Mouse (Mus musculus): ENCODE measurements around the gene Pip4p1. TPM values are rescaled to one million over a fixed set of nuclear protein-coding genes. Genes with fewer than 3 reads are reported as not detected.

The Pip4p1 gene
- total and polyA plus RNA-seq, 3 experiments, result 32.7 to 99.9 (median 45.6) TPM

- H3K4me1 ChIP-seq (ENCODE audit: insufficient read depth, low read depth, low read length), result peaks cover 2% of the 10 kb centered on the region; the same call in 1 of the 2 replicates
These were observed 35.2 kb downstream of the Pip4p1 start for GRCm38 (mm10) chr14:50895407-50895806.

GRCm38 (mm10) chr14:50892541-50893459 is 37.9 kb downstream of the Pip4p1 start:
- Histone ChIP-seq H3K36me3 (replicated peaks) (no peaks in the 10 kb centered on the region), H3K4me1 (ENCODE audit: insufficient read depth, low read depth, low read length) (peaks cover 2% of the 10 kb centered on the region; the same call in 1 of the 2 replicates), H3K27me3 (ENCODE audit: insufficient read depth, low read length) (peaks cover 29% of the 10 kb centered on the region), H3K4me3 (ENCODE audit: low read depth, low read length) (no peak overlapping the region), H3K9me3 (replicated peaks) (no peaks in the 10 kb centered on the region)
- TF ChIP-seq GATA1 (IDR thresholded peaks at IDR 0.05; ENCODE audit: borderline replicate concordance, low read length) (no peak), GATA2 (IDR thresholded peaks at IDR 0.05; ENCODE audit: borderline replicate concordance, low read depth, low read length) (no peak)
- ATAC-seq (ENCODE audit: extremely low read depth, insufficient number of reproducible peaks, low FRiP score, poor library complexity, severe bottlenecking) (no peak), DNase-seq (ENCODE audit: low spot score) (no peak)

More at GRCm38 (mm10) chr14:50895407-50895806, 35.2 kb downstream of the Pip4p1 start:
- DNase-seq (ENCODE audit: low spot score) (no peak), ATAC-seq (ENCODE audit: extremely low read depth, insufficient number of reproducible peaks, low FRiP score, poor library complexity, severe bottlenecking) (no peak)
- Histone ChIP-seq H3K4me3 (ENCODE audit: low read depth, low read length) (no peak overlapping the region), H3K27me3 (ENCODE audit: insufficient read depth, low read length) (peaks cover 32% of the 10 kb centered on the region), H3K36me3 (replicated peaks) (no peaks in the 10 kb centered on the region), H3K9me3 (replicated peaks) (peaks cover 2% of the 10 kb centered on the region; the same call in 1 of the 2 replicates)
- TF ChIP-seq GATA2 (IDR thresholded peaks at IDR 0.05; ENCODE audit: borderline replicate concordance, low read depth, low read length) (no peak), GATA1 (IDR thresholded peaks at IDR 0.05; ENCODE audit: borderline replicate concordance, low read length) (no peak), TAL1 (conservative IDR thresholded peaks at IDR 0.05; ENCODE audit: low read depth, low read length) (no peak), POLR2AphosphoS5 (IDR thresholded peaks at IDR 0.05; ENCODE audit: insufficient replicate concordance, low read depth, low read length) (no peak)

GRCm38 (mm10) chr14:50892091-50892490 is 38.6 kb downstream of the Pip4p1 start:
- DNase-seq (ENCODE audit: low spot score), result no peak
- Histone ChIP-seq H3K4me1 (ENCODE audit: insufficient read depth, low read depth, low read length) (peaks cover 2% of the 10 kb centered on the region; the same call in 1 of the 2 replicates), H3K27me3 (ENCODE audit: insufficient read depth, low read length) (peaks cover 29% of the 10 kb centered on the region), H3K9me3 (replicated peaks) (no peaks in the 10 kb centered on the region), H3K4me3 (ENCODE audit: low read depth, low read length) (no peak overlapping the region), H3K36me3 (replicated peaks) (no peaks in the 10 kb centered on the region)
- no peak for ATAC-seq (ENCODE audit: extremely low read depth, insufficient number of reproducible peaks, low FRiP score, poor library complexity, severe bottlenecking)
- no peak for TF ChIP-seq GATA1 (IDR thresholded peaks at IDR 0.05; ENCODE audit: borderline replicate concordance, low read length)
- no peak for TF ChIP-seq CTCF (IDR thresholded peaks at IDR 0.05; ENCODE audit: low read depth, low read length)
- no peak for TF ChIP-seq GATA2 (IDR thresholded peaks at IDR 0.05; ENCODE audit: borderline replicate concordance, low read depth, low read length)
- no peak for TF ChIP-seq TAL1 (conservative IDR thresholded peaks at IDR 0.05; ENCODE audit: low read depth, low read length)
- no peak for TF ChIP-seq POLR2AphosphoS5 (IDR thresholded peaks at IDR 0.05; ENCODE audit: insufficient replicate concordance, low read depth, low read length)

- TF ChIP-seq GATA1 (IDR thresholded peaks at IDR 0.05; ENCODE audit: borderline replicate concordance, low read length) (no peak), TAL1 (conservative IDR thresholded peaks at IDR 0.05; ENCODE audit: low read depth, low read length) (no peak), POLR2AphosphoS5 (IDR thresholded peaks at IDR 0.05; ENCODE audit: insufficient replicate concordance, low read depth, low read length) (no peak), CTCF (IDR thresholded peaks at IDR 0.05; ENCODE audit: low read depth, low read length) (no peak), GATA2 (IDR thresholded peaks at IDR 0.05; ENCODE audit: borderline replicate concordance, low read depth, low read length) (no peak)
- Histone ChIP-seq H3K4me3 (ENCODE audit: low read depth, low read length) (no peak overlapping the region), H3K36me3 (replicated peaks) (no peaks in the 10 kb centered on the region), H3K4me1 (ENCODE audit: insufficient read depth, low read depth, low read length) (peaks cover 2% of the 10 kb centered on the region; the same call in 1 of the 2 replicates), H3K9me3 (replicated peaks) (no peaks in the 10 kb centered on the region), H3K27me3 (ENCODE audit: insufficient read depth, low read length) (peaks cover 25% of the 10 kb centered on the region)
- DNase-seq (ENCODE audit: low spot score) (no peak), ATAC-seq (ENCODE audit: extremely low read depth, insufficient number of reproducible peaks, low FRiP score, poor library complexity, severe bottlenecking) (no peak)
These were observed 39.0 kb downstream of the Pip4p1 start for GRCm38 (mm10) chr14:50891621-50892020.

- ATAC-seq (ENCODE audit: extremely low read depth, insufficient number of reproducible peaks, low FRiP score, poor library complexity, severe bottlenecking), result no peak
- DNase-seq (ENCODE audit: low spot score), result no peak
- TF ChIP-seq GATA2 (IDR thresholded peaks at IDR 0.05; ENCODE audit: borderline replicate concordance, low read depth, low read length) (no peak), TAL1 (conservative IDR thresholded peaks at IDR 0.05; ENCODE audit: low read depth, low read length) (no peak), GATA1 (IDR thresholded peaks at IDR 0.05; ENCODE audit: borderline replicate concordance, low read length) (no peak), CTCF (IDR thresholded peaks at IDR 0.05; ENCODE audit: low read depth, low read length) (no peak), POLR2AphosphoS5 (IDR thresholded peaks at IDR 0.05; ENCODE audit: insufficient replicate concordance, low read depth, low read length) (no peak)
- peaks cover 5% of the 10 kb centered on the region for H3K4me1 ChIP-seq (ENCODE audit: insufficient read depth, low read depth, low read length)
- H3K4me3 ChIP-seq (ENCODE audit: low read depth, low read length), result no peak overlapping the region
- no peaks in the 10 kb centered on the region for H3K27me3 ChIP-seq (ENCODE audit: insufficient read depth, low read length)
- no peaks in the 10 kb centered on the region for H3K9me3 ChIP-seq (replicated peaks)
- H3K36me3 ChIP-seq (replicated peaks), result peaks cover 3% of the 10 kb centered on the region
These were observed 54.3 kb downstream of the Pip4p1 start for GRCm38 (mm10) chr14:50876236-50876950.

Other genes with a start within 250 kb of the Pip4p1 start
Only the 20 nearest of the 24 such genes appear.
- not detected in 2 replicates for gene Olfr749, start 185.8 kb downstream of the Pip4p1 start, total RNA-seq (2014; fragmentation: Nextera tagmentation)
- gene Olfr749, start 185.8 kb downstream of the Pip4p1 start, total RNA-seq (2017), result 0.11 and 0.46 TPM in 2 replicates
- gene Olfr749, start 185.8 kb downstream of the Pip4p1 start, polyA plus RNA-seq (2012), result not detected in 2 replicates
- gene Ttc5, start 145.3 kb downstream of the Pip4p1 start, total RNA-seq (2014; fragmentation: Nextera tagmentation), result 36.6 and 45.8 TPM in 2 replicates
- 43.4 and 45.2 TPM in 2 replicates for gene Ttc5, start 145.3 kb downstream of the Pip4p1 start, total RNA-seq (2017)
- gene Ttc5, start 145.3 kb downstream of the Pip4p1 start, polyA plus RNA-seq (2012), result 26.5 and 40.2 TPM in 2 replicates
- 8.7 and 10.3 TPM in 2 replicates for gene Ccnb1ip1, start 123.1 kb downstream of the Pip4p1 start, total RNA-seq (2014; fragmentation: Nextera tagmentation)
- 6.1 and 8.3 TPM in 2 replicates for gene Ccnb1ip1, start 123.1 kb downstream of the Pip4p1 start, total RNA-seq (2017)
- 0.20 and 0.22 TPM in 2 replicates for gene Ccnb1ip1, start 123.1 kb downstream of the Pip4p1 start, polyA plus RNA-seq (2012)
- 130 and 176 TPM in 2 replicates for gene Parp2, start 123.0 kb downstream of the Pip4p1 start, total RNA-seq (2014; fragmentation: Nextera tagmentation)
- 101 and 111 TPM in 2 replicates for gene Parp2, start 123.0 kb downstream of the Pip4p1 start, total RNA-seq (2017)
- gene Parp2, start 123.0 kb downstream of the Pip4p1 start, polyA plus RNA-seq (2012), result 7.2 and 8.2 TPM in 2 replicates
- gene Tep1, start 60.3 kb downstream of the Pip4p1 start, total RNA-seq (2014; fragmentation: Nextera tagmentation), result 17.0 and 21.3 TPM in 2 replicates
- 29.1 and 29.9 TPM in 2 replicates for gene Tep1, start 60.3 kb downstream of the Pip4p1 start, total RNA-seq (2017)
- gene Tep1, start 60.3 kb downstream of the Pip4p1 start, polyA plus RNA-seq (2012), result 2.7 and 3.3 TPM in 2 replicates
- gene Klhl33, start 33.3 kb downstream of the Pip4p1 start, total RNA-seq (2014; fragmentation: Nextera tagmentation), result not detected in 2 replicates
- gene Klhl33, start 33.3 kb downstream of the Pip4p1 start, total RNA-seq (2017), result 0.17 and 0.22 TPM in 2 replicates
- not detected in 2 replicates for gene Klhl33, start 33.3 kb downstream of the Pip4p1 start, polyA plus RNA-seq (2012)
- gene Osgep, start 6.0 kb downstream of the Pip4p1 start, total RNA-seq (2014; fragmentation: Nextera tagmentation), result 25.6 and 29.9 TPM in 2 replicates
- 94.9 and 117 TPM in 2 replicates for gene Osgep, start 6.0 kb downstream of the Pip4p1 start, total RNA-seq (2017)
- 29.3 and 42.4 TPM in 2 replicates for gene Osgep, start 6.0 kb downstream of the Pip4p1 start, polyA plus RNA-seq (2012)
- 133 and 142 TPM in 2 replicates for gene Apex1, start 5.9 kb downstream of the Pip4p1 start, total RNA-seq (2014; fragmentation: Nextera tagmentation)
- gene Apex1, start 5.9 kb downstream of the Pip4p1 start, total RNA-seq (2017), result 165 and 174 TPM in 2 replicates
- 162 and 174 TPM in 2 replicates for gene Apex1, start 5.9 kb downstream of the Pip4p1 start, polyA plus RNA-seq (2012)
- 70.0 and 88.4 TPM in 2 replicates for gene Pnp, start 226 bp upstream of the Pip4p1 start, total RNA-seq (2014; fragmentation: Nextera tagmentation)
- 110 and 112 TPM in 2 replicates for gene Pnp, start 226 bp upstream of the Pip4p1 start, total RNA-seq (2017)
- gene Pnp, start 226 bp upstream of the Pip4p1 start, polyA plus RNA-seq (2012), result 1.5 TPM in 2 replicates
- 3.2 TPM in 1 of 2 replicates, not detected in the other for gene Gm49342, start 13.7 kb upstream of the Pip4p1 start, total RNA-seq (2014; fragmentation: Nextera tagmentation)
- gene Gm49342, start 13.7 kb upstream of the Pip4p1 start, total RNA-seq (2017), result not detected in 2 replicates
- 1.5 and 2.0 TPM in 2 replicates for gene Gm49342, start 13.7 kb upstream of the Pip4p1 start, polyA plus RNA-seq (2012)
- 5.1 and 10.2 TPM in 2 replicates for gene Pnp2, start 25.1 kb upstream of the Pip4p1 start, total RNA-seq (2014; fragmentation: Nextera tagmentation)
- 0.52 and 1.1 TPM in 2 replicates for gene Pnp2, start 25.1 kb upstream of the Pip4p1 start, total RNA-seq (2017)
- gene Pnp2, start 25.1 kb upstream of the Pip4p1 start, polyA plus RNA-seq (2012), result not detected in 2 replicates
- gene Rnase10, start 76.9 kb upstream of the Pip4p1 start, total RNA-seq (2014; fragmentation: Nextera tagmentation), result not detected in 2 replicates
- gene Rnase10, start 76.9 kb upstream of the Pip4p1 start, total RNA-seq (2017), result 0.22 TPM in 1 of 2 replicates, not detected in the other
- gene Rnase10, start 76.9 kb upstream of the Pip4p1 start, polyA plus RNA-seq (2012), result not detected in 2 replicates
- not detected in 2 replicates for gene Rnase9, start 111.0 kb upstream of the Pip4p1 start, total RNA-seq (2014; fragmentation: Nextera tagmentation)
- gene Rnase9, start 111.0 kb upstream of the Pip4p1 start, total RNA-seq (2017), result 0.11 TPM in 1 of 2 replicates, not detected in the other
- not detected in 2 replicates for gene Rnase9, start 111.0 kb upstream of the Pip4p1 start, polyA plus RNA-seq (2012)
- not detected in 2 replicates for gene Rnase11, start 119.3 kb upstream of the Pip4p1 start, total RNA-seq (2014; fragmentation: Nextera tagmentation)
- gene Rnase11, start 119.3 kb upstream of the Pip4p1 start, total RNA-seq (2017), result 0.22 TPM in 1 of 2 replicates, not detected in the other
- gene Rnase11, start 119.3 kb upstream of the Pip4p1 start, polyA plus RNA-seq (2012), result not detected in 2 replicates
- not detected in 2 replicates for gene Rnase12, start 126.8 kb upstream of the Pip4p1 start, total RNA-seq (2014; fragmentation: Nextera tagmentation)
- gene Rnase12, start 126.8 kb upstream of the Pip4p1 start, total RNA-seq (2017), result not detected in 2 replicates
- gene Rnase12, start 126.8 kb upstream of the Pip4p1 start, polyA plus RNA-seq (2012), result not detected in 2 replicates
- not detected in 2 replicates for gene Olfr750, start 143.6 kb upstream of the Pip4p1 start, total RNA-seq (2014; fragmentation: Nextera tagmentation)
- gene Olfr750, start 143.6 kb upstream of the Pip4p1 start, total RNA-seq (2017), result 0.05 and 0.06 TPM in 2 replicates
- not detected in 2 replicates for gene Olfr750, start 143.6 kb upstream of the Pip4p1 start, polyA plus RNA-seq (2012)
- gene Rnase4, start 160.2 kb upstream of the Pip4p1 start, total RNA-seq (2014; fragmentation: Nextera tagmentation), result 2.7 and 3.2 TPM in 2 replicates
- 0.17 and 0.49 TPM in 2 replicates for gene Rnase4, start 160.2 kb upstream of the Pip4p1 start, total RNA-seq (2017)
- not detected in 2 replicates for gene Rnase4, start 160.2 kb upstream of the Pip4p1 start, polyA plus RNA-seq (2012)
- gene Ang, start 160.3 kb upstream of the Pip4p1 start, total RNA-seq (2014; fragmentation: Nextera tagmentation), result 1.6 TPM in 1 of 2 replicates, not detected in the other
- gene Ang, start 160.3 kb upstream of the Pip4p1 start, total RNA-seq (2017), result 0.16 TPM in 1 of 2 replicates, not detected in the other
- not detected in 2 replicates for gene Ang, start 160.3 kb upstream of the Pip4p1 start, polyA plus RNA-seq (2012)
- gene Eddm3b, start 183.6 kb upstream of the Pip4p1 start, total RNA-seq (2014; fragmentation: Nextera tagmentation), result not detected in 2 replicates
- 0.11 TPM in 1 of 2 replicates, not detected in the other for gene Eddm3b, start 183.6 kb upstream of the Pip4p1 start, total RNA-seq (2017)
- gene Eddm3b, start 183.6 kb upstream of the Pip4p1 start, polyA plus RNA-seq (2012), result not detected in 2 replicates
- gene Rnase6, start 193.1 kb upstream of the Pip4p1 start, total RNA-seq (2014; fragmentation: Nextera tagmentation), result 41.7 and 44.8 TPM in 2 replicates
- 44.9 and 45.1 TPM in 2 replicates for gene Rnase6, start 193.1 kb upstream of the Pip4p1 start, total RNA-seq (2017)
- 1.4 and 1.5 TPM in 2 replicates for gene Rnase6, start 193.1 kb upstream of the Pip4p1 start, polyA plus RNA-seq (2012)